Mouse (Mus musculus): ENCODE data around the gene Mxd1. TPM values are rescaled to one million over a fixed set of nuclear protein-coding genes. Genes with fewer than 3 reads are reported as not detected.

Gene Mxd1
- total and polyA plus RNA-seq, 2 experiments from 2014 or later: 3.6 to 5.0 TPM

DNA sequence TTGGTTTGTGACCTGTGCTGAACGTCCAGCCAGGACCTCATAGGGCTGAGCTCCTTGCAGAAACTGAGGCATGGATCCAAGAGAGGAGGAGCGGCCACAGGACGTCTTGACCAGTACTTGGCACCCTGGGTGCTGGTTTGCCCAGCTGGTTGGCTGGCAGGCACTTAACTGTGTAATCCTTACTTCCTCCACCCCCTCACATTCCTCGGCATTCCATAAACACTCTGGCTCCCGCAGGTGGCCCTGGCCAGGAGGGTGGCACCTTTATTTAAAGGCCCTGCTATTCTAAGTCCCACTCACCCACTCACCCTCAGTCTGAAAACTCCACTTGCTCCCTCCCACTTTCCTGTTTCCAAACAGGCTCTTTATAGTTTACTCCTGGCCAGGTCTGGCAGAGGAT lies 58.2 kb downstream of the Mxd1 start:
- Histone ChIP-seq H3K4me1 (ENCODE audit: control insufficient read depth, insufficient read depth) (no peaks in the 10 kb centered on the region), H3K4me3 (ENCODE audit: low read depth, low read length) (no peak overlapping the region), H3K9ac (replicated peaks; ENCODE audit: low read depth, low read length) (no peak overlapping the region), H3K27ac (ENCODE audit: low read depth) (no peak overlapping the region), H3K4me2 (ENCODE audit: low read depth, low read length) (no peak overlapping the region), H3K9me3 (replicated peaks; ENCODE audit: control insufficient read depth, low read length) (no peaks in the 10 kb centered on the region), H3K27me3 (ENCODE audit: control insufficient read depth, insufficient read depth, low read length) (no peaks in the 10 kb centered on the region), H3K36me3 (replicated peaks; ENCODE audit: control insufficient read depth, insufficient read depth, low read length) (no peaks in the 10 kb centered on the region)
- 41% methylated on average over 5 of the region's 5 CpGs for WGBS
- DNase-seq (ENCODE audit: low spot score): no peak
- no peak for TF ChIP-seq EP300 (IDR thresholded peaks at IDR 0.05; ENCODE audit: low read depth)
- no peak for TF ChIP-seq CTCF (IDR thresholded peaks at IDR 0.05; ENCODE audit: low read depth)
- no peak for ATAC-seq (ENCODE audit: insufficient read depth, low read depth)

DNA sequence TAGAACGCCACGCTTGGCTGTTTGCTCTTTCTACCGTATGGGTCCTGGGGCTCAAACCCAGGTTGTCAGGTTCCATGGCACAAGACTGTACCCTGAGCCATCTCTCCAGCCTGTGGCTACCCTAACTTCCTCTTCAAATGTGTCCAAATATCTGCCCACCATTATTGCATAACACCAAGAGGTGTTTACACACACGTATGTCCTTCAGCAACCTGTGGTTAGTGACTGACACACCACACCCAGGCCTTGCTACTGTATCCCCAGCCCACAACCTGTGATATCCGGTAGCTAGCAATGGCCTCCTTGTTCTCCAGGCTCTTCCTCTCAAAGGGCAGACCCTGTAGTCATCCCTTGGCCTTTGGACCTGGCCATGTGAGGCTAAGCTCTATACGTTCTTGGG lies 59.7 kb downstream of the Mxd1 start:
- ATAC-seq (ENCODE audit: insufficient read depth, low read depth): no peak

DNA sequence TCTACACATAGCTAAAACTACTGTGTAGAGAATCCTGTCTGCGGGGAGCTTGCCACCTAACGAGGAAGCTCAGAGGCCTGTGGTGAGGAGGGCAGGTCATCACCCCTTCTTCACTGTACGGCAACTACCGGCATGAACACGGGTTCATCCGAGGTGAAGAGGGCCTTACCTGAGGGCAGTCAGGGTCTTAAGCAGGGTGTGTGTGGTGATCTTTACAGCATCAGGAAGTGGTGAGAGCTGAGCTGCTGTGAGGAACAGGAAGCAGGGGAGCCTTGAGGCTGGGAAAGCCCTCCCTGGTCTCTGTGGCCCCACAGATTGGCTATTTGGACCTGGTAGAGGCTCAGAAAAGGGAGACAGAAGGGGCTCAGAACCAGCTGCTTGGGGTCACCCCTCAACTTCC lies 61.5 kb downstream of the Mxd1 start:
- Histone ChIP-seq H3K27me3 (ENCODE audit: control insufficient read depth, insufficient read depth, low read length) (no peaks in the 10 kb centered on the region), H3K4me3 (ENCODE audit: low read depth, low read length) (no peak overlapping the region), H3K9ac (replicated peaks; ENCODE audit: low read depth, low read length) (no peak overlapping the region), H3K27ac (ENCODE audit: low read depth) (no peak overlapping the region), H3K9me3 (replicated peaks; ENCODE audit: control insufficient read depth, low read length) (no peaks in the 10 kb centered on the region), H3K4me2 (ENCODE audit: low read depth, low read length) (no peak overlapping the region), H3K36me3 (replicated peaks; ENCODE audit: control insufficient read depth, insufficient read depth, low read length) (no peaks in the 10 kb centered on the region), H3K4me1 (ENCODE audit: control insufficient read depth, insufficient read depth) (no peaks in the 10 kb centered on the region)
- WGBS: 82% methylated on average over 6 of the region's 6 CpGs
- TF ChIP-seq CTCF (IDR thresholded peaks at IDR 0.05; ENCODE audit: low read depth) (no peak), EP300 (IDR thresholded peaks at IDR 0.05; ENCODE audit: low read depth) (no peak)
- DNase-seq (ENCODE audit: low spot score) (no peak), ATAC-seq (ENCODE audit: insufficient read depth, low read depth) (no peak)

More for the DNA sequence above, 59.7 kb downstream of the Mxd1 start:
- DNase-seq (ENCODE audit: low spot score): no peak
- Histone ChIP-seq H3K9ac (replicated peaks; ENCODE audit: low read depth, low read length) (no peak overlapping the region), H3K27me3 (ENCODE audit: control insufficient read depth, insufficient read depth, low read length) (no peaks in the 10 kb centered on the region), H3K27ac (ENCODE audit: low read depth) (no peak overlapping the region), H3K4me2 (ENCODE audit: low read depth, low read length) (no peak overlapping the region), H3K4me1 (ENCODE audit: control insufficient read depth, insufficient read depth) (no peaks in the 10 kb centered on the region), H3K9me3 (replicated peaks; ENCODE audit: control insufficient read depth, low read length) (no peaks in the 10 kb centered on the region), H3K4me3 (ENCODE audit: low read depth, low read length) (no peak overlapping the region), H3K36me3 (replicated peaks; ENCODE audit: control insufficient read depth, insufficient read depth, low read length) (no peaks in the 10 kb centered on the region)
- WGBS: 88% methylated on average over 6 of the region's 6 CpGs
- TF ChIP-seq EP300 (IDR thresholded peaks at IDR 0.05; ENCODE audit: low read depth): no peak
- no peak for TF ChIP-seq CTCF (IDR thresholded peaks at IDR 0.05; ENCODE audit: low read depth)

DNA sequence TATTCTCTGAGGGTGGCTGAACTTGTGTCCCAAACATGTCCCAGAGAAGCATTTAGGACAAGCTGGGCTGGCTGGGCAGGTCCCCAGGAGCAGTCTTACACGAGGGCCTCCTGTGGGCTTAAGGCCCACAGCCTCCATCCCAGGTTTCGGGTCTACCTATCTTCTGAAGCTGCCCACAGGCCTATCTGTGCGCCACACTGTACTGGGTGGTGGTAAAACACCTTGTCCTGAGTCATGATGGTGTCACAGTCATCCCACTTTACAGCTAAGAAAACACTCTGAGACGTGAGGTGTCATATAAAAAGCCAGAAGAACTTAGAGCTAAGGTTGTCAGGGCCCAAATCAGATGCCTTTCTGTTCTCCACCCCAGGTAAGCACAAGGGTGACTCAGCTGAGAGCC lies 62.7 kb downstream of the Mxd1 start:
- WGBS: 79% methylated on average over 4 of the region's 4 CpGs
- Histone ChIP-seq H3K4me2 (ENCODE audit: low read depth, low read length) (no peak overlapping the region), H3K4me1 (ENCODE audit: control insufficient read depth, insufficient read depth) (no peaks in the 10 kb centered on the region), H3K9ac (replicated peaks; ENCODE audit: low read depth, low read length) (no peak overlapping the region), H3K36me3 (replicated peaks; ENCODE audit: control insufficient read depth, insufficient read depth, low read length) (no peaks in the 10 kb centered on the region), H3K4me3 (ENCODE audit: low read depth, low read length) (no peak overlapping the region), H3K27me3 (ENCODE audit: control insufficient read depth, insufficient read depth, low read length) (no peaks in the 10 kb centered on the region), H3K27ac (ENCODE audit: low read depth) (no peak overlapping the region), H3K9me3 (replicated peaks; ENCODE audit: control insufficient read depth, low read length) (no peaks in the 10 kb centered on the region)
- ATAC-seq (ENCODE audit: insufficient read depth, low read depth) (no peak), DNase-seq (ENCODE audit: low spot score) (no peak)
- no peak for TF ChIP-seq EP300 (IDR thresholded peaks at IDR 0.05; ENCODE audit: low read depth)
- TF ChIP-seq CTCF (IDR thresholded peaks at IDR 0.05; ENCODE audit: low read depth): no peak

GRCm38 (mm10) chr6:86605260-86605659 lies 63.7 kb downstream of the Mxd1 start:
- Histone ChIP-seq H3K4me1 (ENCODE audit: control insufficient read depth, insufficient read depth) (0 out of 2 replicates have a peak, but pooled peaks cover 3% of the 10 kb centered on the region), H3K27ac (ENCODE audit: low read depth) (no peak overlapping the region), H3K9ac (replicated peaks; ENCODE audit: low read depth, low read length) (no peak overlapping the region), H3K36me3 (replicated peaks; ENCODE audit: control insufficient read depth, insufficient read depth, low read length) (no peaks in the 10 kb centered on the region), H3K9me3 (replicated peaks; ENCODE audit: control insufficient read depth, low read length) (no peaks in the 10 kb centered on the region), H3K4me2 (ENCODE audit: low read depth, low read length) (no peak overlapping the region), H3K4me3 (ENCODE audit: low read depth, low read length) (no peak overlapping the region), H3K27me3 (ENCODE audit: control insufficient read depth, insufficient read depth, low read length) (no peaks in the 10 kb centered on the region)
- ATAC-seq (ENCODE audit: insufficient read depth, low read depth) (no peak; the same call in 1 of the 2 replicates), DNase-seq (ENCODE audit: low spot score) (no peak)
- no peak for TF ChIP-seq EP300 (IDR thresholded peaks at IDR 0.05; ENCODE audit: low read depth)
- TF ChIP-seq CTCF (IDR thresholded peaks at IDR 0.05; ENCODE audit: low read depth): no peak
- WGBS: 57% methylated on average over 7 of the region's 7 CpGs

GRCm38 (mm10) chr6:86599951-86600414 lies 69.0 kb downstream of the Mxd1 start:
- ATAC-seq (ENCODE audit: insufficient read depth, low read depth): peak; percentile 91
- Histone ChIP-seq H3K4me1 (ENCODE audit: control insufficient read depth, insufficient read depth) (0 out of 2 replicates have a peak, but pooled peaks cover 12% of the 10 kb centered on the region), H3K27ac (ENCODE audit: low read depth) (peak overlapping the region; percentile 55), H3K9ac (replicated peaks; ENCODE audit: low read depth, low read length) (no peak overlapping the region), H3K27me3 (ENCODE audit: control insufficient read depth, insufficient read depth, low read length) (no peaks in the 10 kb centered on the region), H3K4me3 (ENCODE audit: low read depth, low read length) (no peak overlapping the region), H3K36me3 (replicated peaks; ENCODE audit: control insufficient read depth, insufficient read depth, low read length) (no peaks in the 10 kb centered on the region), H3K4me2 (ENCODE audit: low read depth, low read length) (no peak overlapping the region), H3K9me3 (replicated peaks; ENCODE audit: control insufficient read depth, low read length) (no peaks in the 10 kb centered on the region)
- DNase-seq (ENCODE audit: low spot score): peak; percentile 90
- TF ChIP-seq CTCF (IDR thresholded peaks at IDR 0.05; ENCODE audit: low read depth) (no peak), EP300 (IDR thresholded peaks at IDR 0.05; ENCODE audit: low read depth) (0 out of 2 replicates have a peak, but pooled peaks have one; percentile 63)
- WGBS: 4% methylated on average over 6 of the region's 6 CpGs
